Mouse (Mus musculus) forebrain, embryonic 10.5 days (tissue): ENCODE results near the gene Gm28374. TPM values are rescaled to one million over a fixed set of nuclear protein-coding genes. Genes with fewer than 3 reads are reported as not detected.
"Not testable (repeated sequence)": the region's sequence is repeated elsewhere in the genome, so short reads cannot be mapped to it uniquely, and the experiment has no call there.

Experiments
- DNase-seq: peaks from one replicate; pipeline ENCODE4 v3.0.0-alpha.2; 2017; ENCODE audit warnings: low spot score; ENCODE audit errors: extremely low spot score
- H3K27ac ChIP-seq: fragments of 300-500 bp; sonication (generic); 2 replicates; pipeline ENCODE4 v1.5.1; 2016; ENCODE audit warnings: mild to moderate bottlenecking
- H3K27me3 ChIP-seq: fragments of 300-500 bp; sonication (generic); 2 replicates; pipeline ENCODE4 v1.6.1; 2016; ENCODE audit warnings: mild to moderate bottlenecking; ENCODE audit not compliant: poor library complexity, severe bottlenecking
- H3K36me3 ChIP-seq: fragments of 300-500 bp; sonication (generic); replicated peaks from 2 replicates; pipeline ENCODE4 v1.6.1; 2016; ENCODE audit warnings: mild to moderate bottlenecking, moderate library complexity
- H3K4me1 ChIP-seq: fragments of 300-500 bp; sonication (generic); 2 replicates; pipeline ENCODE4 v1.6.1; 2016
- H3K4me3 ChIP-seq: fragments of 300-500 bp; sonication (generic); 2 replicates; pipeline ENCODE4 v1.5.1; 2016; ENCODE audit warnings: mild to moderate bottlenecking, moderate library complexity
- H3K9me3 ChIP-seq: fragments of 300-500 bp; sonication (generic); 2 replicates; pipeline ENCODE4 v1.6.1; 2016; ENCODE audit warnings: mild to moderate bottlenecking, moderate library complexity
- WGBS: fragments of 180-500 bp; shearing (Covaris S2); methylation state at CpG from one replicate; pipeline ENCODE4 v1.1.7; 2016; 5-methylcytosine and 5-hydroxymethylcytosine counted together
- polyA plus RNA-seq: library from polyadenylated mRNA; unstranded; fragments of >200 nt; fragmentation: Nextera tagmentation; extraction: Ambion mirVana; gene quantifications from 2 replicates; pipeline ENCODE4 v1.2.1, GENCODE M21; 2016

The Gm28374 gene
- polyA plus RNA-seq, 1 experiment from 2014 or later, result 3.1 TPM

- peak within 1 kb of the TSS; percentile 99 for H3K27ac ChIP-seq
- H3K9me3 ChIP-seq, result no peaks in the 10 kb centered on the region
- WGBS, result under 1% methylated on average over 65 of the region's 65 CpGs
Observed at GRCm38 (mm10) chr19:6046294-6047153, 35.5 kb downstream of the Gm28374 start, which contains the start of gene Syvn1. Gene Syvn1, plus strand, starts transcription at chr19:6046576.

GRCm38 (mm10) chr19:6045366-6046293, 36.4 kb downstream of the Gm28374 start:
- H3K36me3 ChIP-seq, result peaks cover 38% of the 10 kb centered on the region
- peak overlapping the region; percentile 97 for H3K4me3 ChIP-seq
- no peaks in the 10 kb centered on the region for H3K27me3 ChIP-seq
- peaks cover 35% of the 10 kb centered on the region for H3K4me1 ChIP-seq
- WGBS, result 23% methylated on average over 20 of the region's 20 CpGs
- DNase-seq, result no peak
- peak overlapping the region; percentile 99 for H3K27ac ChIP-seq
- H3K9me3 ChIP-seq, result no peaks in the 10 kb centered on the region

More at GRCm38 (mm10) chr19:6046294-6047153, 35.5 kb downstream of the Gm28374 start, which contains the start of gene Syvn1:
- H3K4me3 ChIP-seq, result peak within 1 kb of the TSS; percentile 97
- peak; percentile 91 for DNase-seq
- H3K27me3 ChIP-seq, result no peaks in the 10 kb centered on the region
- peaks cover 47% of the 10 kb centered on the region for H3K36me3 ChIP-seq
- peaks cover 35% of the 10 kb centered on the region for H3K4me1 ChIP-seq

GRCm38 (mm10) chr19:6044102-6044501, 38.0 kb downstream of the Gm28374 start:
- H3K4me3 ChIP-seq, H3K27me3 ChIP-seq, H3K27ac ChIP-seq, DNase-seq, H3K9me3 ChIP-seq: not testable (repeated sequence)
- H3K4me1 ChIP-seq, result peaks cover 35% of the 10 kb centered on the region
- WGBS, result 82% methylated on average over 4 of the region's 4 CpGs
- peaks cover 22% of the 10 kb centered on the region for H3K36me3 ChIP-seq

DNA sequence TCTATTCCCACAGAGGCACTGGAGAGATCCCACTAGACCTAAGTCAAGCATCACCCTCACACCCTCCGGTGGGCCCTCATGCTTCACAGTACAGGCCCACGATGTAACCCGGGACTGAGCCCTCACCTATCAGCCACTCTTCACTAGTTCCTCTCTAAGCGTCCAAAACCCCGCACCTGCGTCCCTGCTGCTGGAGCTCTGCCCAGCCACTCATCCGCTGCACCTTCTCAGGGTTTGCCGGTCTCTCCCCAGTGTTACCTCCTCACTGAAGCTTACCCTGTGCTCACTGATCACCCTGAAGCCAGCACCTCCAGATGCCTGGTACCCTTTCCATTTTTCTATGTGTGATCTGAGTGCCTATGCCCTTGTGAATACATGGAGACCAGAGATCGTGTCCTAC, 39.8 kb downstream of the Gm28374 start:
- 0 out of 2 replicates have a peak overlapping the region, but pooled peaks have one; percentile 11 for H3K27ac ChIP-seq
- peaks cover 8% of the 10 kb centered on the region; the same call in 1 of the 2 replicates for H3K36me3 ChIP-seq
- no peaks in the 10 kb centered on the region for H3K9me3 ChIP-seq
- no peak for DNase-seq
- H3K27me3 ChIP-seq, result no peaks in the 10 kb centered on the region
- H3K4me1 ChIP-seq, result peaks cover 19% of the 10 kb centered on the region
- 82% methylated on average over 9 of the region's 9 CpGs for WGBS
- no peak overlapping the region for H3K4me3 ChIP-seq

DNA sequence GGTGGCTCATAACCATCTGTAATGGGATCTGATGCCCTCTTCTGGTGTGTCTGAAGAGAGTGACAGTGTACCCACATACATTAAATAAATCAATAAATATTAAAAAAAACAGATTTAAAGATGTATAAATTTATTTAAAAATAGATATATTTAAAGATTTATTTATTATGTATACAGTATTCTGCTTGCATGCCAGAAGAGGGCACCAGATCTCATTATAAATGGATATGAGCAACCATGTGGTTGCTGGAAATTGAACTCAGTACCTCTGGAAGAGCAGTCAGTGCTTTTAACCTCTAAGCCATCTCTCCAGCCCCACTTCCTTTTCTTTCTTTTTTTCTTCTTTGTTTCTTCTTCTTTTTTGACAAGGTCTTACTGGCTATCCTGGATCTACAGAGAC, 42.1 kb downstream of the Gm28374 start:
- Histone ChIP-seq H3K27me3 (no peaks in the 10 kb centered on the region), H3K36me3 (peaks cover 8% of the 10 kb centered on the region; the same call in 1 of the 2 replicates)
- DNase-seq, result no peak

DNA sequence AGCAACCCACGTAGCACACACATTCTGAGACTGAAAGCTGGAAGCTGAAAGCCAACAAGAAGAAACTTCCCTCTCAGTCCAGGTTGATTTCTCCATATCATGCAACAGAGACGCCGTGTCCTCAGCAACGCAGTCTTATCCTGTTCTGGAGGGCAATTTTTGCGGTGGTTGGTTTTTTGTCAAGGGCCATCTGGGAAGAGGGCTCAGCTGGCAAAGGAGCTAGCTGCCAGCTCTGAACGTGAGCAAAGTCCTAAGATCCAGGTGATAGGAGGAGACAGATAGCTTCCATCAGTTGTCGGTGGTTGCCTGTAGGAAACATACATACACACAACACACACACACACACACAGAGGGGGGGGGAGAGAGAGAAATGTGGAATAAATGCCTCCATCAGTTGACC, 43.7 kb downstream of the Gm28374 start:
- Histone ChIP-seq H3K4me1 (peaks cover 7% of the 10 kb centered on the region; the same call in 1 of the 2 replicates), H3K9me3 (no peaks in the 10 kb centered on the region), H3K27ac (no peak overlapping the region), H3K36me3 (0 out of 2 replicates have a peak, but pooled peaks cover 3% of the 10 kb centered on the region), H3K27me3 (no peaks in the 10 kb centered on the region), H3K4me3 (no peak overlapping the region)
- WGBS, result 82% methylated on average over 7 of the region's 7 CpGs
- no peak for DNase-seq

More for the DNA sequence above, 42.1 kb downstream of the Gm28374 start:
- no peaks in the 10 kb centered on the region for H3K9me3 ChIP-seq
- peaks cover 7% of the 10 kb centered on the region for H3K4me1 ChIP-seq
- no peak overlapping the region for H3K4me3 ChIP-seq
- no peak overlapping the region for H3K27ac ChIP-seq

GRCm38 (mm10) chr19:6037695-6038094, 44.4 kb downstream of the Gm28374 start:
- Histone ChIP-seq H3K27me3 (no peaks in the 10 kb centered on the region), H3K27ac (no peak overlapping the region), H3K4me3 (no peak overlapping the region), H3K4me1 (peaks cover 7% of the 10 kb centered on the region; the same call in 1 of the 2 replicates), H3K36me3 (0 out of 2 replicates have a peak, but pooled peaks cover 2% of the 10 kb centered on the region), H3K9me3 (no peaks in the 10 kb centered on the region)
- DNase-seq, result no peak

GRCm38 (mm10) chr19:6035966-6036585, 46.0 kb downstream of the Gm28374 start:
- Histone ChIP-seq H3K9me3 (no peaks in the 10 kb centered on the region), H3K27me3 (no peaks in the 10 kb centered on the region), H3K4me3 (no peak overlapping the region), H3K27ac (no peak overlapping the region), H3K36me3 (no peaks in the 10 kb centered on the region), H3K4me1 (no peaks in the 10 kb centered on the region)
- 76% methylated on average over 9 of the region's 9 CpGs for WGBS
- DNase-seq, result no peak

DNA sequence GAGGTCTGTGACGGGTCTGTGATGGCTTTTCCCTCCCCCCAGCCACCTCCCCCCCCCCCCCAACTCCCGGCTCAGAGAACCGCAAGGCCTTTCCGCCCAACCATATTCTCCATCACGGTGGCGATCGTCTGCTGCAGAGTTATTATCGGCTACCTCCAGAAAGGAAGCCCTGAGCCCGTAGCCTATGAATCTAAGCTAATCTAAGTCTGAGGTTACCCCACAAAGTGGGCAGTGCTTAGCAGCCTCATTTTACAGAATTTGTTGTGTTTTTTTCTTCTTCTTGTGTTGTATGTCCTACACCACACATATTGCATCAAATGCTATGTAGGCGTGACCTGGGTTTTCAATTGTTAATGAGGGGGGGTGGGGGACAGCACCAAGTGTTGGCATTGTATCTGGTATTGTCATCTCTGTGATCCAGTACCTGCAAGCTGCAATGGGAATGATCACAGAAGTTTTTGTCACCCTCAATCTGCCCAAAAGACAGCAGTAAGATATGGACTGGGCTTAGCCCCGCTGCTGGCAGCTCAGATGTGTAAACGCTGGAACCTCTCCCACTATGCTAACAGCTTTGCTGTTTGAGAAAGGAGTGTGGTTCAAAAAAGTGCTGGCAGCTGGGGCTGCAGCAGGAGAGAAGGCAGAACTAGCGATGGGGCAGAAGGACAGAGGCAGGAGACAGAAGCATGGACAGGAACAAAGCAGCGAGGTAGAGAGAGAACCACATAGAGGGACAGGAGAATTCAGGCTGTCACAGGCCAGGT, 51.4 kb downstream of the Gm28374 start:
- no peaks in the 10 kb centered on the region for H3K4me1 ChIP-seq
- H3K27me3 ChIP-seq, result no peaks in the 10 kb centered on the region
- no peak overlapping the region for H3K27ac ChIP-seq
- H3K36me3 ChIP-seq, result no peaks in the 10 kb centered on the region
- WGBS, result 82% methylated on average over 14 of the region's 14 CpGs
- H3K4me3 ChIP-seq, result no peak overlapping the region
- no peaks in the 10 kb centered on the region for H3K9me3 ChIP-seq
- DNase-seq, result no peak

- 81% methylated on average over 9 of the region's 9 CpGs for WGBS
- Histone ChIP-seq H3K4me1 (no peaks in the 10 kb centered on the region), H3K9me3 (no peaks in the 10 kb centered on the region), H3K27me3 (no peaks in the 10 kb centered on the region), H3K27ac (no peak overlapping the region), H3K36me3 (no peaks in the 10 kb centered on the region), H3K4me3 (no peak overlapping the region)
- no peak for DNase-seq
Observed at GRCm38 (mm10) chr19:6029426-6029825, 52.6 kb downstream of the Gm28374 start.

DNA sequence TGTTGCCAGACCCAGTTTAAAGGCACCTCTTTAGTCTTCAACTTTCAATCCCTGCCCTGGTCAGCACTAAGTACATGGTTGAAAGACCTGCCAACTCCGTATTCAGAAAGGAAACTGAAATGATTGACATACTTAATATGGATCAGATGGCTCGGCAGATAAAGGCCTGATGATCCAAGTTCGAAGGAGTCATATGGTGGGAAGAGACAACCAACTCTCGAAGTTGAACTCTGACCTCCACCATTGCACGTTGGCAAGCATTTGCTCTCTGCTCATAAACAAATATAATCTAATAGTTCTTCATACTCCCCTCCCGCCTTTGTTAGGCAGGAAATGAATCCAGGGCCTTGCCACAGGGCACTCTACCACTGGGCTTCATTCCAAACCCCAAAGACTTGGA, 53.1 kb downstream of the Gm28374 start:
- WGBS, result 87% methylated on average over 6 of the region's 6 CpGs
- Histone ChIP-seq H3K4me3 (no peak overlapping the region), H3K9me3 (no peaks in the 10 kb centered on the region), H3K4me1 (no peaks in the 10 kb centered on the region), H3K36me3 (no peaks in the 10 kb centered on the region), H3K27ac (no peak overlapping the region), H3K27me3 (no peaks in the 10 kb centered on the region)
- DNase-seq, result no peak
